Mouse (Mus musculus) stomach, postnatal 0 days (tissue): ENCODE measurements at regions not wholly inside any gene's neighbourhood (a gene's known extent, or its start where the extent isn't known, plus 50 kb on each side); places are given as distances from the start of the nearest gene placed in this dataset.

Experiments used
- CTCF ChIP-seq: IDR thresholded peaks from 2 replicates; pipeline ENCODE4 v1.5.1; 2016; ENCODE audit warnings: antibody characterized with exemption, low read depth, mild to moderate bottlenecking, moderate library complexity
- EP300 ChIP-seq: optimal IDR thresholded peaks from 2 replicates; pipeline ENCODE3; 2016; ENCODE audit warnings: antibody characterized with exemption

DNA sequence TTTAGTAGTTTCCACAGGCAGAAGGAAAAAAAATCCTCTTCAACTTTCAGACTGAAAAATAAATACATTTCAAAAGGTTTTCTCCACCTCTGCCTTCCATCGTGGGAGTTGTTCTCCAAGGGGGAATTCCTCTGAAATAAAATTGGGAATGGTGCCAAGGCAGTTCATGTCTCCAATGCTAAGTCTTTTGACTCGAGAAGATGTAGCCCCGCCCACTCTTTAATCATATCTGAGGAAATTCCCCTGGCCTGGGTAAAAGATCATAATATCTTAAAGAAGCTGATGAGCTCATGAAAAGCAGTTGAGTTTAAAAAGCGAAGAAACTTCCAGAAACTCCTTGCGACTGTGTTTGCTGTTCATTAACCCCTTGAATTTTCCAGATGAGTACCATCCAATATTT is 185.3 kb upstream of the Gm37988 start:
- TF ChIP-seq CTCF (no peak), EP300 (no peak)
